Mouse (Mus musculus) olfactory bulb, adult 2 months (tissue): ENCODE measurements around the gene Gpr18.

Experiments
- CTCF ChIP-seq: fragments of 200-500 bp; IDR thresholded peaks from 2 replicates; pipeline ENCODE4 v1.5.1; 2012; ENCODE audit warnings: low read depth, mild to moderate bottlenecking, low read length, moderate library complexity; ENCODE audit not compliant: insufficient read depth
- POLR2A ChIP-seq: fragments of 200-500 bp; IDR thresholded peaks from 2 replicates; pipeline ENCODE4 v1.6.1; 2012; ENCODE audit warnings: mild to moderate bottlenecking, low read depth, low read length, moderate library complexity; ENCODE audit not compliant: insufficient read depth

GRCm38 (mm10) chr14:121898509-121898908 is 17.1 kb downstream of the Gpr18 start:
- TF ChIP-seq CTCF = no peak
- no peak for TF ChIP-seq POLR2A
